Mouse (Mus musculus): ENCODE results near the gene Adgre5. TPM values are rescaled to one million over a fixed set of nuclear protein-coding genes. Genes with fewer than 3 reads are reported as not detected.

Adgre5 gene
- polyA plus RNA-seq, 1 experiment from 2014 or later = 40.2 TPM

- H3K27ac ChIP-seq (ENCODE audit: low read depth) = no peak overlapping the region
- no peaks in the 10 kb centered on the region for H3K27me3 ChIP-seq (replicated peaks; ENCODE audit: control insufficient read depth, insufficient read depth, low read length)
- no peaks in the 10 kb centered on the region for H3K9me3 ChIP-seq (ENCODE audit: control insufficient read depth, low read length)
- H3K4me1 ChIP-seq (replicated peaks; ENCODE audit: control insufficient read depth, insufficient read depth, low read length) = peaks cover 11% of the 10 kb centered on the region
- no peaks in the 10 kb centered on the region for H3K36me3 ChIP-seq (ENCODE audit: control insufficient read depth, insufficient read depth, low read length)
- H3K4me3 ChIP-seq (ENCODE audit: low read depth, low read length) = 0 out of 2 replicates have a peak overlapping the region, but pooled peaks have one; percentile 32
- H3K4me2 ChIP-seq (ENCODE audit: low read length) = peak overlapping the region; percentile 51
- no peak for ATAC-seq (replicated peaks; ENCODE audit: low FRiP score, low TSS enrichment, low read depth)
- H3K9ac ChIP-seq (ENCODE audit: low read length) = no peak overlapping the region
- 40% methylated on average over 6 of the region's 6 CpGs for WGBS
- no peak for DNase-seq (ENCODE audit: low spot score)
These were observed 32.3 kb upstream of the Adgre5 start for GRCm38 (mm10) chr8:83773452-83773846.

- DNase-seq (ENCODE audit: low spot score) = peak; percentile 63
- Histone ChIP-seq H3K36me3 (ENCODE audit: control insufficient read depth, insufficient read depth, low read length) (no peaks in the 10 kb centered on the region), H3K4me2 (ENCODE audit: low read length) (peak overlapping the region; percentile 51), H3K27me3 (replicated peaks; ENCODE audit: control insufficient read depth, insufficient read depth, low read length) (no peaks in the 10 kb centered on the region), H3K4me3 (ENCODE audit: low read depth, low read length) (peak overlapping the region; percentile 32), H3K9me3 (ENCODE audit: control insufficient read depth, low read length) (no peaks in the 10 kb centered on the region), H3K27ac (ENCODE audit: low read depth) (no peak overlapping the region), H3K4me1 (replicated peaks; ENCODE audit: control insufficient read depth, insufficient read depth, low read length) (peaks cover 11% of the 10 kb centered on the region), H3K9ac (ENCODE audit: low read length) (0 out of 2 replicates have a peak overlapping the region, but pooled peaks have one; percentile 0)
- ATAC-seq (replicated peaks; ENCODE audit: low FRiP score, low TSS enrichment, low read depth) = peak; percentile 65; the same call in 1 of the 2 replicates
- WGBS = 27% methylated on average over 25 of the region's 25 CpGs
These were observed 31.8 kb upstream of the Adgre5 start for GRCm38 (mm10) chr8:83772701-83773451.

- ATAC-seq (replicated peaks; ENCODE audit: low FRiP score, low TSS enrichment, low read depth) = no peak
- 41% methylated on average over 4 of the region's 4 CpGs for WGBS
- no peak overlapping the region for H3K9ac ChIP-seq (ENCODE audit: low read length)
These were observed 30.7 kb upstream of the Adgre5 start for GRCm38 (mm10) chr8:83771791-83772190.

GRCm38 (mm10) chr8:83770669-83771068, 29.5 kb upstream of the Adgre5 start:
- H3K27ac ChIP-seq (ENCODE audit: low read depth) = no peak overlapping the region
- no peak overlapping the region for H3K9ac ChIP-seq (ENCODE audit: low read length)
- DNase-seq (ENCODE audit: low spot score) = no peak
- no peak for ATAC-seq (replicated peaks; ENCODE audit: low FRiP score, low TSS enrichment, low read depth)
- no peaks in the 10 kb centered on the region for H3K27me3 ChIP-seq (replicated peaks; ENCODE audit: control insufficient read depth, insufficient read depth, low read length)
- no peak overlapping the region for H3K4me2 ChIP-seq (ENCODE audit: low read length)
- no peak overlapping the region for H3K4me3 ChIP-seq (ENCODE audit: low read depth, low read length)
- H3K9me3 ChIP-seq (ENCODE audit: control insufficient read depth, low read length) = no peaks in the 10 kb centered on the region
- WGBS = 84% methylated on average over 2 of the region's 2 CpGs
- no peaks in the 10 kb centered on the region for H3K36me3 ChIP-seq (ENCODE audit: control insufficient read depth, insufficient read depth, low read length)
- peaks cover 11% of the 10 kb centered on the region for H3K4me1 ChIP-seq (replicated peaks; ENCODE audit: control insufficient read depth, insufficient read depth, low read length)

More at GRCm38 (mm10) chr8:83771791-83772190, 30.7 kb upstream of the Adgre5 start:
- Histone ChIP-seq H3K27ac (ENCODE audit: low read depth) (no peak overlapping the region), H3K4me3 (ENCODE audit: low read depth, low read length) (no peak overlapping the region), H3K9me3 (ENCODE audit: control insufficient read depth, low read length) (no peaks in the 10 kb centered on the region), H3K27me3 (replicated peaks; ENCODE audit: control insufficient read depth, insufficient read depth, low read length) (no peaks in the 10 kb centered on the region), H3K4me1 (replicated peaks; ENCODE audit: control insufficient read depth, insufficient read depth, low read length) (peaks cover 11% of the 10 kb centered on the region), H3K4me2 (ENCODE audit: low read length) (no peak overlapping the region), H3K36me3 (ENCODE audit: control insufficient read depth, insufficient read depth, low read length) (no peaks in the 10 kb centered on the region)
- no peak for DNase-seq (ENCODE audit: low spot score)

- H3K4me1 ChIP-seq (replicated peaks; ENCODE audit: control insufficient read depth, insufficient read depth, low read length) = peaks cover 11% of the 10 kb centered on the region
- H3K4me2 ChIP-seq (ENCODE audit: low read length) = no peak overlapping the region
- H3K4me3 ChIP-seq (ENCODE audit: low read depth, low read length) = no peak overlapping the region
- H3K9ac ChIP-seq (ENCODE audit: low read length) = no peak overlapping the region
- H3K27me3 ChIP-seq (replicated peaks; ENCODE audit: control insufficient read depth, insufficient read depth, low read length) = no peaks in the 10 kb centered on the region
- H3K9me3 ChIP-seq (ENCODE audit: control insufficient read depth, low read length) = no peaks in the 10 kb centered on the region
- DNase-seq (ENCODE audit: low spot score) = no peak
- ATAC-seq (replicated peaks; ENCODE audit: low FRiP score, low TSS enrichment, low read depth) = no peak
- peak overlapping the region; percentile 78 for H3K27ac ChIP-seq (ENCODE audit: low read depth)
- H3K36me3 ChIP-seq (ENCODE audit: control insufficient read depth, insufficient read depth, low read length) = no peaks in the 10 kb centered on the region
- 71% methylated on average over 7 of the region's 7 CpGs for WGBS
These were observed 28.6 kb upstream of the Adgre5 start for GRCm38 (mm10) chr8:83769720-83770119.

GRCm38 (mm10) chr8:83768526-83768925, 27.4 kb upstream of the Adgre5 start:
- peak overlapping the region; percentile 78; the same call in 1 of the 2 replicates for H3K27ac ChIP-seq (ENCODE audit: low read depth)
- peak; percentile 56; the same call in 1 of the 2 replicates for ATAC-seq (replicated peaks; ENCODE audit: low FRiP score, low TSS enrichment, low read depth)
- no peaks in the 10 kb centered on the region for H3K9me3 ChIP-seq (ENCODE audit: control insufficient read depth, low read length)
- H3K9ac ChIP-seq (ENCODE audit: low read length) = no peak overlapping the region
- no peak overlapping the region for H3K4me2 ChIP-seq (ENCODE audit: low read length)
- DNase-seq (ENCODE audit: low spot score) = no peak
- H3K36me3 ChIP-seq (ENCODE audit: control insufficient read depth, insufficient read depth, low read length) = no peaks in the 10 kb centered on the region
- WGBS = 9% methylated on average over 5 of the region's 5 CpGs
- no peak overlapping the region for H3K4me3 ChIP-seq (ENCODE audit: low read depth, low read length)
- peaks cover 11% of the 10 kb centered on the region for H3K4me1 ChIP-seq (replicated peaks; ENCODE audit: control insufficient read depth, insufficient read depth, low read length)
- H3K27me3 ChIP-seq (replicated peaks; ENCODE audit: control insufficient read depth, insufficient read depth, low read length) = no peaks in the 10 kb centered on the region

GRCm38 (mm10) chr8:83767442-83767841, 26.3 kb upstream of the Adgre5 start:
- H3K9me3 ChIP-seq (ENCODE audit: control insufficient read depth, low read length) = no peaks in the 10 kb centered on the region
- no peak overlapping the region for H3K4me3 ChIP-seq (ENCODE audit: low read depth, low read length)
- DNase-seq (ENCODE audit: low spot score) (no peak), ATAC-seq (replicated peaks; ENCODE audit: low FRiP score, low TSS enrichment, low read depth) (no peak)
- peaks cover 11% of the 10 kb centered on the region for H3K4me1 ChIP-seq (replicated peaks; ENCODE audit: control insufficient read depth, insufficient read depth, low read length)
- H3K27ac ChIP-seq (ENCODE audit: low read depth) = no peak overlapping the region
- no peaks in the 10 kb centered on the region for H3K27me3 ChIP-seq (replicated peaks; ENCODE audit: control insufficient read depth, insufficient read depth, low read length)
- WGBS = 90% methylated on average over 4 of the region's 4 CpGs
- no peaks in the 10 kb centered on the region for H3K36me3 ChIP-seq (ENCODE audit: control insufficient read depth, insufficient read depth, low read length)
- no peak overlapping the region for H3K4me2 ChIP-seq (ENCODE audit: low read length)
- H3K9ac ChIP-seq (ENCODE audit: low read length) = no peak overlapping the region

- ATAC-seq (replicated peaks; ENCODE audit: low FRiP score, low TSS enrichment, low read depth) (no peak), DNase-seq (ENCODE audit: low spot score) (no peak)
- no peaks in the 10 kb centered on the region for H3K36me3 ChIP-seq (ENCODE audit: control insufficient read depth, insufficient read depth, low read length)
- H3K4me3 ChIP-seq (ENCODE audit: low read depth, low read length) = no peak overlapping the region
- no peak overlapping the region for H3K9ac ChIP-seq (ENCODE audit: low read length)
- H3K27ac ChIP-seq (ENCODE audit: low read depth) = no peak overlapping the region
- H3K9me3 ChIP-seq (ENCODE audit: control insufficient read depth, low read length) = no peaks in the 10 kb centered on the region
- H3K4me2 ChIP-seq (ENCODE audit: low read length) = no peak overlapping the region
- H3K27me3 ChIP-seq (replicated peaks; ENCODE audit: control insufficient read depth, insufficient read depth, low read length) = no peaks in the 10 kb centered on the region
- H3K4me1 ChIP-seq (replicated peaks; ENCODE audit: control insufficient read depth, insufficient read depth, low read length) = peaks cover 8% of the 10 kb centered on the region; the same call in 1 of the 2 replicates
These were observed 24.5 kb upstream of the Adgre5 start for GRCm38 (mm10) chr8:83765663-83766062.

- Histone ChIP-seq H3K9ac (ENCODE audit: low read length) (no peak overlapping the region), H3K27ac (ENCODE audit: low read depth) (no peak overlapping the region), H3K9me3 (ENCODE audit: control insufficient read depth, low read length) (no peaks in the 10 kb centered on the region), H3K4me2 (ENCODE audit: low read length) (no peak overlapping the region), H3K27me3 (replicated peaks; ENCODE audit: control insufficient read depth, insufficient read depth, low read length) (no peaks in the 10 kb centered on the region), H3K36me3 (ENCODE audit: control insufficient read depth, insufficient read depth, low read length) (no peaks in the 10 kb centered on the region), H3K4me1 (replicated peaks; ENCODE audit: control insufficient read depth, insufficient read depth, low read length) (peaks cover 7% of the 10 kb centered on the region; the same call in 1 of the 2 replicates), H3K4me3 (ENCODE audit: low read depth, low read length) (no peak overlapping the region)
- ATAC-seq (replicated peaks; ENCODE audit: low FRiP score, low TSS enrichment, low read depth) (no peak), DNase-seq (ENCODE audit: low spot score) (no peak)
- WGBS = 87% methylated on average over 2 of the region's 2 CpGs
These were observed 23.6 kb upstream of the Adgre5 start for GRCm38 (mm10) chr8:83764717-83765116.
